Mouse (Mus musculus): ENCODE data around the gene Setd6.

GRCm38 (mm10) chr8:95701809-95702208 is 13.9 kb upstream of the Setd6 start:
- TF ChIP-seq CTCF (IDR thresholded peaks at IDR 0.05; ENCODE audit: extremely low read depth, insufficient read depth, insufficient read length, insufficient replicate concordance) (no peak), POLR2A (IDR thresholded peaks at IDR 0.05; ENCODE audit: low read depth, low read length) (no peak)

Data from spleen, adult 2 months (tissue).